Mouse (Mus musculus): Measurements from ENCODE around the gene Rps11. TPM values are rescaled to one million over a fixed set of nuclear protein-coding genes. Genes with fewer than 3 reads are reported as not detected.

Gene Rps11
- total RNA-seq, 2 experiments from 2014 or later = 1,201 to 2,516 TPM

DNA sequence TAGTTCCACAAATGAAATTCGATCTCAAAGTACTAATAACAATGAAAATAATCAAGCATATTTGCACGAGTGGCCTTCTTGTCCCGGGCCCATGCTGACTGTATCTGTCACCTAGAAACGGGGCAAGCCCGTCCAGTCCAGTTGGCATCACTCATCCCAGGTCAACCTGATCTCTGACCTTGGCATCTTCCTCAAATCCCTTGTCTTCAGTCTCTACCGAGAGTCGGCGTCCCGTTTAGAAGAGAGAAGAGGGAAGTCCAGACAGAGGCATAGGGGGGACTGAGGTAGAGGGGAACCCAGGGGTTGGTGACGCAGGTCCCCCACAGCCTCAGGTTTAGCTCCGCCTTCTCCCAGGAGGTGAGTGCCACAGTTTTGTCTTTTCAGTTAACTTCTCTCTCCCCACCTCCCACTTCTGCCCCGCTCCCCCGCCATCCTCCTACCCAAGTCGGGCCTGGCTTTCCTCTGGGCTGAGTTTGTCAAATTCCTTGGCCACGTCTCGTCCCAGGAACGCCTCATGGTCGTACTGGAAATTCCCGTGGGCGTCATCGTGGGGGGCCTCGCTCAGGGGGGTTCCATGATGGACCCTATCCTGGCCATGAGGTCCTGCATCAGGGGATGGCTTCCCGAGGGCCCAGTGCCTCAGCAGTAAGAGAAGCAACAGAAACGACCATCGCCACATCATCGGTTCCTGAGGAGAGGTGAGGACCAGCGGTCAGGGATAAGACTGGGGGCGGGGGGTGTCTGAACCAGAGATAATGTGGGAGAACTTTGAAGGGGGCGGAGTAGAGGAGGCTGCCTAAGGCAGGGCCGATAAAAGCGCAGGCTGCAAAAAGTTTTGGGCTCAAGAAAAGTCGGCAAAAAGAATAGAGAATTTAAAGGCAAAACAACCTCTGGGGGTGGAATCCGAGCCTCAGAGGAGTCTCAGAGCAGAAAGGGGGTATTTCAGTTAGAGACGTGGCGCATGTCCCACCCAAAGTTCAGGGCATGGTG is 32.9 kb downstream of the Rps11 start:
- ATAC-seq (ENCODE audit: poor library complexity, severe bottlenecking) = peak; percentile 67

DNA sequence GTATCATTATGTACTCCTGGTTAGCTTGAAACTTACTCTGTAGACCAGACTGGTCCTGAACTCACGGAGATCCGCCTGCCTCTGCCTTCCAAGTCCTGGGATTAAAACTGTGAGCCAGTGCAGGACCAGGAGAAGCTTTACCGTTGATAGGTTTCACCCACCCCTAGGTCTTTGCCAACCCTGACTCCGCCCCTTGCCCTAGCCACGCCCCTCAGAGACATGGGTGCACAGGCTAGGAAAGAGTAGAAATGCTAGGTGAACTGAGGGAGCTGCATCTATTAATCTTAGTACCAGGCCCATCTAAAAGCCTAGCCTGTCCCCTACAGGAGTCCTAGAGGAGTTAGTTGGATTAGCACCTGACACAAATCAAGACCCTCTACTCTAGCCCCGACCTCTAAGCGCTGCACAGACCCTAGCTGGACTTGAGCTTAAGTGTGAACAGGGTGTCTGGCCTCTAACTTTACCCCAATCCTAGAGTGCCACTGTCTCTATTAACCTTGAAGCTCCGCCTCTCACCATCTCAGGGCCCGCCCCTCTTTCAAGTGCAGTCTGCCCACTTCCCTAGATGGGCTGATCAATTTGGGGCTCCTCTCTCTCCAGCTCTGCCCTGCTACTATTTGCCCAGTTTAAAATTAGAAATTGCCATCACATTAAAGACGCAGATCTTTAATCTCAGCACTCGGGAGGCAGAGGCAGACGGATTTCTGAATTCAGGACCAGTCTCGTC is 33.8 kb downstream of the Rps11 start:
- ATAC-seq (ENCODE audit: poor library complexity, severe bottlenecking) = peak; percentile 59

DNA sequence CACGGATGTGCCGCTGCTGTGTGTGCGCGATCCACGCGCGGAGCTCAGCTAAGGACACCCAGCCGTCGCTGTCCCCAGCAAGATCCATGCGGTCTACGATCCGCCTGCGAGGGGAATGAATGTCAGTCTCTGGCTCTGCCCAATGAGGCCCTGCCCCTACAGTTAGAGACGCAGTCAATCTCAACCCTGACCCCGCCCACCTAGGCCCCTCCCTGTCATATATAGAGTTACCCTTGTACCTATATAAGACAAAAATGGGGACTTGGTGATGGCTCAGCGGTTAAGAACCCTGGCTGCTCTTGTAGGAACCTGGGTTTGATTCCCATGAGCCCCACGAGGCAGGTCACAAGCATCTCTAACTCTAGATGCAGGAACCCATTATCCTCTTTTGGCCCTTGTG is 35.6 kb downstream of the Rps11 start:
- no peak for ATAC-seq (ENCODE audit: poor library complexity, severe bottlenecking)

GRCm38 (mm10) chr7:45086084-45086483 is 38.2 kb downstream of the Rps11 start:
- ATAC-seq (ENCODE audit: poor library complexity, severe bottlenecking) = no peak

DNA sequence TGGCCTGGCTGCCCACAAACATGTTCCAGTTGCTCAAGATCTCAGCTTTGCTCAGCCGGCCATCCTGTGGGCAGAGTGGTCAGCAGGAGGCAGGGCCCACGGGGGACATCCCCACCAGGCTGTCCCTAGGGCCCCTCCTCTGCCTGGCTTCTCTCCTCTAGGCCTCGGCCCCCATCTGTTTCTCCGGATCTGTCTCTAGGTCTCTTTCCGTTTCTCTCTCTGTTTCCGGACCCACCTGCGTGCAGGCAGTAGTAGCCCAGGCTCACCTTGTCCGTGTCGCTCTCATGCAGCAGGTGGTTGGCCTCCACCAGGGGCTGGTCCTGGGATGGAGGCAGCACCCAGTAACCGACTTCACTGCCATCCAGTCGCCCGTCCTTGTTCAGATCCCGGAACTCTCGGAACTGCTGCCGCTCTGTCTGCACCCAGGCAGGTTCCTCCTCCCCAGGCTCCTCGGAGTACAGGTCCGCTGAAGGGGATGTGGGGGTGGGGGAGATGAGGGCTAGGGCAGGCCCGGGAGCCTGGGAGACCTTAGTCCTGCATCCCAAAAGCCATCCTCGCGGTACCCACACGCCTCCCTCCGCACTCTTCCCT is 40.8 kb downstream of the Rps11 start:
- no peak for ATAC-seq (ENCODE audit: poor library complexity, severe bottlenecking)

DNA sequence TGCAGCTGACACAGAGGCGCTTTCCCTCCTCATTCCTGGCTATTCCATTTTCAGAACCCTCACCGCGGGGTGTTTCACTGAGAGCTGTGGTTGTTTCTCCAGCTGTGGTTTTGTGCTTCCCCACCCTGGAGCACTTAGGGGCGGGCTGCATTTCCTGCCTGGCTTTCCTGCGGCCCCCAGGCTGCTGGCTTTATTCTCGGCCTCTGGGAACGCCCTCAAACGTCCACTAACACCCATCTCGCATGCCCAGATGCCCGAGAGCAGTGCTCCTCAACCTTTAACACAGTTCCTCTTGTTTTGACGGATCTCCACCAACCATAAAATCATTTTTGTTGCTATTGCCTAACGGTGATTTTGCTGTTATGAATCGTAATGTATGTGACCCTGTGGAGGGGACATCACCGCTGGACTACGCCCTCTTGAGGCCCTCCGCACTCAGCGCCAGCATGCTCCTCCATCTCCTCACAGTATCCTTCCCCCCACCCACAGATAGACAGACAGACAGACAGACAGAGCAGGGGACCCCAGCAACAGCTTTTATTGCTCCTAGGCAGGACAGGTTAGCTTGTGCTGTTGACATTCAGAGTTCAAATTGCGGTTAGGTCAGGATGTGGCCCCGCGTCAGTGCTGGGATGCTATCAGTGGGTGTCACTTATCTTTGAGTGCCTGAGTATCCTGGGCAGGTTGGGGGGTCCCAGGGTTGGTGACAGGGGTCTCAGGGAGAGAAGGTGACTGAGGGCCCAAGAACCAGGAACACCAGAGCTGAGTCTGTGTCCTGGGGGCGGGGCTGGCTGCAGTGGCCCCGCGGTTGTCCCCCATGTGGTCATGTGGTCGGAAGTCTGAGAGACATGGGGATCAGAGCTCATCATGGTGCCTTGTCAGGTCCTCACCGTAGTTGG is 41.6 kb downstream of the Rps11 start:
- peak; percentile 78 for ATAC-seq (ENCODE audit: poor library complexity, severe bottlenecking)

- ATAC-seq (ENCODE audit: poor library complexity, severe bottlenecking) = no peak
Measured at GRCm38 (mm10) chr7:45081016-45081415, 43.2 kb downstream of the Rps11 start.

- peak; percentile 56 for ATAC-seq (ENCODE audit: poor library complexity, severe bottlenecking)
Measured at GRCm38 (mm10) chr7:45079856-45080255, 44.4 kb downstream of the Rps11 start.

DNA sequence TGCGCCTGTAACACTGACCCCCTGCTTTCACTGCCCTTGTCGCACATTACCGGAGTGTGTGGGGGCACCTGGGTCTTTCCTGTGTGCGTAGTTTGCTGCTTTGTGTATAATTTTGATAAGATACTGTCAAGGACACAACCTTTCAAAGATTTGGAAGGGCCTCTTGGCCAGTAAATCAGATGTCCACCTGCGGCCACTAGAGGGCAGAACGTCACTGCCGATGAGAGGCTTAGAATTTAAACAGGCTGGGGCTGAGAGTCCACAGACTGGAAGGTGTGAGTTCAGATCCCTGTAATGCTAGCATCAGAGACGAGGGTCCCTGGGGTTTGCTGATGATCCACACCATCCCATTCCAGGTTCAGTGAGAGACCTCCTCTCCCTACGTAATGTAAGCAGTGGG is 45.7 kb downstream of the Rps11 start:
- ATAC-seq (ENCODE audit: poor library complexity, severe bottlenecking) = peak; percentile 33; the same call in 1 of the 2 replicates

DNA sequence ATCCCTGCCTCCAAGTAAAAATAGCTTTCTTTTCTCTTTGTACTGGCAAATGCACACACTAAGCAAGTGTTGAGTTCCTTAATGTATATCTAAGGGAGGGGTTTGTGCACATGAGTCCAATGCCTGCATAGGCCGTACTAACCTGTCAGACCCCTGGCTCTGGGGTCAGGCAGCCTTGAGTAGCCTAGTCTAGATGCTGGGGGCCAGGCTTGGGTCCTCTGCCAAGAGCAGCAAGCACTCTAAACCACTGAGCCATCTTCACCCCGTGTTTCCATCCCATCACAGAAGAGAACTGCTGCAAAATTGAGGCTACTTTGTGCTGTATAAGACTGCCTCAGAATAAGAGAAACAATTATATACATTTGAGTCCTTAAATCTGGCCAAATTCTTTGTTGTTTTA is 46.4 kb downstream of the Rps11 start:
- ATAC-seq (ENCODE audit: poor library complexity, severe bottlenecking) = no peak

- ATAC-seq (ENCODE audit: poor library complexity, severe bottlenecking) = no peak
Measured at GRCm38 (mm10) chr7:45077322-45077721, 46.9 kb downstream of the Rps11 start.

DNA sequence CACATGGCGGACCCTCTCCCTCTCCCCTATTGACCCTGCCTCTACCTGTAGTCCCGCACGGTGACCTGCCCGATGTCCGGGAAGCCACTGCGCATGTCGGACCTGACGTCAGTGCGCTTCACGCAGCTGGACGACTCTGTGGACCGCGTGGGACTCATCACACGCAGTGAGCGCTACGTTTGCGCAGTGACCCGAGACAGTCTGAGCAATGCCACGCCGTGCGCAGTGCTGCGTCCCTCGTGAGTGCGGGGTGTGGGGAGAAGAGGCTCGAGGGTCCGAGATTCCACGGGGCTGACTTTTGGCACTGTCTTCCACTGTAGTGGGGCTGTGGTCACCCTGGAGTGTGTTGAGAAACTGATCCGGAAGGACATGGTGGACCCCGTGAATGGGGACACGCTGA is 47.7 kb downstream of the Rps11 start:
- no peak for ATAC-seq (ENCODE audit: poor library complexity, severe bottlenecking)

- ATAC-seq (ENCODE audit: poor library complexity, severe bottlenecking) = no peak
Measured at GRCm38 (mm10) chr7:45075405-45075804, 48.8 kb downstream of the Rps11 start.

DNA sequence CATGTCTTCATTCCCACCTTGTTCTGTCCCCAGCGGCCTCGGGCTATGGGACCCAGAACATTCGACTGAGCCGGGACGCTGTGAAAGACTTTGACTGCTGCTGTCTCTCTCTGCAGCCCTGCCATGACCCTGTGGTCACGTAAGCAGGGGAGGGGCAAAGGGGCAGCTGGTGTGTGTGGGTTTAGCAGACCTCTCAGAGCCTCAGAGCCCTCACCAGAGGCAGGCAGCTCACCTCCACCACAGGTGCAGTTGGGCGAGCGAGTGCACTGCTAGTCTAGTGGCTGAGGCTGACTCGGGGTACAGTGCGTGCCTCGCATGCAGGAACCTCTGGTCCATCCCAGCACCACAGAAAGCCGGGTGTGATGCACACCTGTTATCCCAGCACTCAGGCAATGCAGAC is 50.3 kb downstream of the Rps11 start:
- ATAC-seq (ENCODE audit: poor library complexity, severe bottlenecking) = no peak

DNA sequence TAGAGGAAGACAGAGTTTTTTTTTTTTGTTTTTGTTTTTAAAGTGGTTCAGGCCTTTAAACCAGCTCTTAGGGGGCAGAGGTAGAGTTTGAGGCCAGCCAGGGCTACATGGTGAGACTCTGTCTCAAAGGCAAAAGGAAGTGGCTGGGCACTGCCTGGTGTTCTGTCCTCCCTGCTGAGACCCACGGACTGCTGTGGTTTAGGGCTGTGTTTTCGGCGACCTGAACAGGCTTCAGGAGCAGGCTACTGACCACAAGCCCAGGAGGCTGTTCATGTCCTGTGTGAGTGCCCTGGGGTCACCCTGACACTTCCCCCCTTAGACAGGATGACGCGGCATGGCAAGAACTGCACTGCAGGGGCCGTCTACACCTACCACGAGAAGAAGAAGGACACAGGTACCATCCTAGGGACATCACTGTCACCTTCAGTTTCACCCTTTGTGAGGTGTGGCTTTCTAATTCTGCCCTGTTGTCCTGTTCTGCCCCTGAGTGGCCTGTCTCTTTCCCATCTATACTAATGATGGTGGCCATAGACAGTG is 51.0 kb downstream of the Rps11 start:
- ATAC-seq (ENCODE audit: poor library complexity, severe bottlenecking) = 0 out of 2 replicates have a peak, but pooled peaks have one; percentile 29

Other genes with a start within 250 kb of the Rps11 start
Only the 30 nearest of the 33 such genes appear.
- 4.6 and 4.7 TPM in 2 replicates for gene Fuz, start 228.4 kb downstream of the Rps11 start, total RNA-seq (2015)
- gene Fuz, start 228.4 kb downstream of the Rps11 start, total RNA-seq (2017) = 11.1 and 11.3 TPM in 2 replicates
- 33.2 and 36.1 TPM in 2 replicates for gene Ap2a1, start 194.9 kb downstream of the Rps11 start, total RNA-seq (2015)
- 20.2 and 33.6 TPM in 2 replicates for gene Ap2a1, start 194.9 kb downstream of the Rps11 start, total RNA-seq (2017)
- gene Tsks, start 181.2 kb downstream of the Rps11 start, total RNA-seq (2015) = not detected in 2 replicates
- gene Tsks, start 181.2 kb downstream of the Rps11 start, total RNA-seq (2017) = not detected in 2 replicates
- not detected in 2 replicates for gene Cpt1c, start 149.6 kb downstream of the Rps11 start, total RNA-seq (2015)
- 0.12 TPM in 1 of 2 replicates, not detected in the other for gene Cpt1c, start 149.6 kb downstream of the Rps11 start, total RNA-seq (2017)
- 48.4 and 55.7 TPM in 2 replicates for gene Prmt1, start 137.9 kb downstream of the Rps11 start, total RNA-seq (2015)
- gene Prmt1, start 137.9 kb downstream of the Rps11 start, total RNA-seq (2017) = 40.0 and 42.9 TPM in 2 replicates
- gene Irf3, start 126.8 kb downstream of the Rps11 start, total RNA-seq (2015) = 60.8 and 76.8 TPM in 2 replicates
- gene Irf3, start 126.8 kb downstream of the Rps11 start, total RNA-seq (2017) = 84.8 and 89.4 TPM in 2 replicates
- 16.8 and 18.7 TPM in 2 replicates for gene Bcl2l12, start 125.7 kb downstream of the Rps11 start, total RNA-seq (2015)
- 14.1 and 17.7 TPM in 2 replicates for gene Bcl2l12, start 125.7 kb downstream of the Rps11 start, total RNA-seq (2017)
- 22.2 and 23.0 TPM in 2 replicates for gene Scaf1, start 108.1 kb downstream of the Rps11 start, total RNA-seq (2015)
- 9.6 and 12.2 TPM in 2 replicates for gene Scaf1, start 108.1 kb downstream of the Rps11 start, total RNA-seq (2017)
- gene Rras, start 106.5 kb downstream of the Rps11 start, total RNA-seq (2015) = 77.1 and 78.6 TPM in 2 replicates
- 12.7 and 14.1 TPM in 2 replicates for gene Rras, start 106.5 kb downstream of the Rps11 start, total RNA-seq (2017)
- gene Prr12, start 71.6 kb downstream of the Rps11 start, total RNA-seq (2015) = 15.4 and 16.3 TPM in 2 replicates
- 1.9 and 3.0 TPM in 2 replicates for gene Prr12, start 71.6 kb downstream of the Rps11 start, total RNA-seq (2017)
- 41.4 and 46.3 TPM in 2 replicates for gene Nosip, start 62.0 kb downstream of the Rps11 start, total RNA-seq (2015)
- gene Nosip, start 62.0 kb downstream of the Rps11 start, total RNA-seq (2017) = 54.2 and 56.8 TPM in 2 replicates
- 6.6 and 8.9 TPM in 2 replicates for gene Prrg2, start 61.8 kb downstream of the Rps11 start, total RNA-seq (2015)
- 5.4 TPM in 2 replicates for gene Prrg2, start 61.8 kb downstream of the Rps11 start, total RNA-seq (2017)
- 4.5 and 5.8 TPM in 2 replicates for gene Rcn3, start 32.2 kb downstream of the Rps11 start, total RNA-seq (2015)
- 7.8 and 18.1 TPM in 2 replicates for gene Rcn3, start 32.2 kb downstream of the Rps11 start, total RNA-seq (2017)
- gene Fcgrt, start 20.6 kb downstream of the Rps11 start, total RNA-seq (2015) = 22.0 and 22.5 TPM in 2 replicates
- 64.1 and 69.0 TPM in 2 replicates for gene Fcgrt, start 20.6 kb downstream of the Rps11 start, total RNA-seq (2017)
- 1,652 and 1,953 TPM in 2 replicates for gene Rpl13a, start 4.3 kb upstream of the Rps11 start, total RNA-seq (2015)
- 2,014 and 2,240 TPM in 2 replicates for gene Rpl13a, start 4.3 kb upstream of the Rps11 start, total RNA-seq (2017)
- gene Gm45713, start 11.8 kb upstream of the Rps11 start, total RNA-seq (2015) = not detected in 2 replicates
- not detected in 2 replicates for gene Gm45713, start 11.8 kb upstream of the Rps11 start, total RNA-seq (2017)
- 22.7 and 29.0 TPM in 2 replicates for gene Flt3l, start 12.0 kb upstream of the Rps11 start, total RNA-seq (2015)
- gene Flt3l, start 12.0 kb upstream of the Rps11 start, total RNA-seq (2017) = 17.4 and 17.6 TPM in 2 replicates
- 131 and 132 TPM in 2 replicates for gene Pih1d1, start 29.9 kb upstream of the Rps11 start, total RNA-seq (2015)
- 43.9 and 51.4 TPM in 2 replicates for gene Pih1d1, start 29.9 kb upstream of the Rps11 start, total RNA-seq (2017)
- 68.0 and 72.0 TPM in 2 replicates for gene Aldh16a1, start 30.1 kb upstream of the Rps11 start, total RNA-seq (2015)
- gene Aldh16a1, start 30.1 kb upstream of the Rps11 start, total RNA-seq (2017) = 26.9 and 33.7 TPM in 2 replicates
- gene Slc17a7, start 39.5 kb upstream of the Rps11 start, total RNA-seq (2015) = 0.18 TPM in 1 of 2 replicates, not detected in the other
- gene Slc17a7, start 39.5 kb upstream of the Rps11 start, total RNA-seq (2017) = not detected in 2 replicates
- not detected in 2 replicates for gene Gfy, start 55.1 kb upstream of the Rps11 start, total RNA-seq (2015)
- not detected in 2 replicates for gene Gfy, start 55.1 kb upstream of the Rps11 start, total RNA-seq (2017)
- gene Pth2, start 56.6 kb upstream of the Rps11 start, total RNA-seq (2015) = not detected in 2 replicates
- gene Pth2, start 56.6 kb upstream of the Rps11 start, total RNA-seq (2017) = not detected in 2 replicates
- gene Ccdc155, start 80.5 kb upstream of the Rps11 start, total RNA-seq (2015) = not detected in 2 replicates
- gene Ccdc155, start 80.5 kb upstream of the Rps11 start, total RNA-seq (2017) = not detected in 2 replicates
- 1.0 and 1.6 TPM in 2 replicates for gene Dkkl1, start 87.7 kb upstream of the Rps11 start, total RNA-seq (2015)
- 1.1 and 5.0 TPM in 2 replicates for gene Dkkl1, start 87.7 kb upstream of the Rps11 start, total RNA-seq (2017)
- gene Tead2, start 91.3 kb upstream of the Rps11 start, total RNA-seq (2015) = 0.07 TPM in 1 of 2 replicates, not detected in the other
- not detected in 2 replicates for gene Tead2, start 91.3 kb upstream of the Rps11 start, total RNA-seq (2017)
- 105 and 111 TPM in 2 replicates for gene Cd37, start 114.7 kb upstream of the Rps11 start, total RNA-seq (2015)
- 67.9 and 74.9 TPM in 2 replicates for gene Cd37, start 114.7 kb upstream of the Rps11 start, total RNA-seq (2017)
- gene Slc6a16, start 116.6 kb upstream of the Rps11 start, total RNA-seq (2015) = not detected in 2 replicates
- not detected in 2 replicates for gene Slc6a16, start 116.6 kb upstream of the Rps11 start, total RNA-seq (2017)
- 0.27 and 0.78 TPM in 2 replicates for gene Slc6a21, start 153.1 kb upstream of the Rps11 start, total RNA-seq (2015)
- not detected in 2 replicates for gene Slc6a21, start 153.1 kb upstream of the Rps11 start, total RNA-seq (2017)
- gene Trpm4, start 209.3 kb upstream of the Rps11 start, total RNA-seq (2015) = 3.2 and 4.7 TPM in 2 replicates
- gene Trpm4, start 209.3 kb upstream of the Rps11 start, total RNA-seq (2017) = 4.8 and 5.4 TPM in 2 replicates
- not detected in 2 replicates for gene Hrc, start 210.9 kb upstream of the Rps11 start, total RNA-seq (2015)
- 0.07 TPM in 1 of 2 replicates, not detected in the other for gene Hrc, start 210.9 kb upstream of the Rps11 start, total RNA-seq (2017)